Mouse (Mus musculus): ENCODE measurements around the gene Pianp.

Pianp gene

DNA sequence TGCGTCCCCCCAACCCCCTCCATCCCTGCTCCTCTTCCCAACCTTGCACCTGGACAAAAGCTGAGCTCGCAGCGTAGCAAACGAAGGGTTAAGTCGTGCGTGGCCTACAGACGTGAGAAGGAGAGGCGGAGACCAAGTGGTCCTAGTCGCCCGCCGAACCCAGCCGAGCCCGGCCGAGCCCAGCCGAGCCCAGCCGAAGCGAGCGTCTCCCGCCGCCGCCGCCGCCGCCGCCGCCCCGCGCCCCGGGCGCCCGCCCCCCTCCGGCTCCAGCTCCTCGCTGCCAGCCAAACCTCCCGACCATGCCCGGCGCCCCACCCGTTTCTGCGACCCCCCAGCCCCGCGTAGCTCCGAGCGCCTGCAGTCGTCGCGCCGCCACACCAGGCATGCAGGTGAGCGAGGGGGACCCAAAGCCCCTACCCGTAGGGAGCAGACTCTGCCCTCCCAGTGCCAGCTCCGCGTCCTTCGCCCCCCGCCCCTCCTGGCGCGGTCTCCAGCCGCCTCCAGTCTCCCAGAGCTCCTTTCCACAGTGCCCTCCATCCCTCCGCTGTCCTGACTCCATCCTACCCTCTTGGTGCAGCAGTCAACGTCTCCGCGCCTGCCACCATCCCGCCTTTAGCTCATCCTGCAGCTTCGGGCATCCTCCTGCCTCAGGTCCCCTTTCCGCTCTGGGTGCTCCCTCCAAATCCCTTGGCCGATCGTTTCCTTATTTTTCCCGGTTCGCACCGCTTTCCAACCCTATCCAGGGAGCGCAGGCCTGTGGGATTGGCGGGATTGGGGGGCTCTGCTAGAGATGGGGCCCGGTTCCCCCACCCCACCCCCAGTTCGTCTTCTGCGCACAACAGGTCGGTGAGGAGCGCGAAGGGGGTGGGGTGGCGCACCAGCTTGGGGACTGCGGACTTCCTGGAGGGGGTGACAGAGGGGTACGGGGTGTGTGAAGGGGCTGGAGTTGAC is at the start of gene Pianp:
Gene Pianp, plus strand, starts transcription at position 144 of the 951 bp plus-strand sequence.
- peak; percentile 52 for DNase-seq (ENCODE audit: low spot score)

- DNase-seq (ENCODE audit: low spot score): no peak
Observed at GRCm38 (mm10) chr6:124953991-124954715, 42.3 kb upstream of the Pianp start.

DNA sequence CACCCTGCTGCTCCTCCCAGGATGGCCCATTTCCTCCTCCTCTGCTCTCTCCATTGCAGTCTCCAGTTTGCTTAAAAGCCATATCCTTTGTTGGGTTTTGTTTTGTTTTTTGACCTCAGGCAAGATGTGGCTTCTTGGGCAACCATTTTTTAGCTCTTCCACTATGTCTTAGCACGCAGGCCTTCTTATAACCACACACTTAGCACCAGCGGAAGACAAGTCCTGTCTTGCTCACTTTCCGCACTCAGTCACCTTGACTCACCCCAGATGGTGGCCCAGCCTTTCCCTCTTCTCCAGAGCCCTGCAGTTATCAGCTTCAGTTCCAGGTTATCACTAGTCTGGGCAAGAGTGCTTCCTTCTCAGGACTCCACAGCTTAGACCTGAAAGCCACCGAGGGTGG is 41.3 kb upstream of the Pianp start:
- no peak for DNase-seq (ENCODE audit: low spot score)

- DNase-seq (ENCODE audit: low spot score): no peak
Observed at GRCm38 (mm10) chr6:124958127-124958526, 38.4 kb upstream of the Pianp start.

GRCm38 (mm10) chr6:124959960-124960359 is 36.5 kb upstream of the Pianp start:
- DNase-seq (ENCODE audit: low spot score): no peak

DNA sequence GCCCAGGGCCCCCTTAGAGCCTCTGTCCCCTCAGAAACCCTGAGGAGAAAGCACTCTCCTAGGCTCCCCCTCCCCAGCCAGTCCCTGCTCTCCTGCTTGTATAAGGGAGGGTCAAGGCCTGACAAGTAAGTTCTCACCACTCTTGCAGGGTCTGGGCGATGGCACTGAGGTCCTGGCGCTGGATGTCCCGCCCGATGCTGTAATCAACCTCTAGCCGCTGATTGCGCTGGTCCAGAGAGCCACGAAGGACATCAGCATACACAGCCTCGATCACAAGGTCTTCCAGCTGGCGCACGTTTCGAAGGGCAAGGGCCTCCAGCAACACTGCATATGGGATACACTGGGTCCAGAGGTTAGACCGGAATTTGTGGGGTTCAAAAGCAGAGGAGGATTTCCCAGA is 35.5 kb upstream of the Pianp start:
- no peak for DNase-seq (ENCODE audit: low spot score)

GRCm38 (mm10) chr6:124964638-124965037 is 31.9 kb upstream of the Pianp start:
- no peak for DNase-seq (ENCODE audit: low spot score)

DNA sequence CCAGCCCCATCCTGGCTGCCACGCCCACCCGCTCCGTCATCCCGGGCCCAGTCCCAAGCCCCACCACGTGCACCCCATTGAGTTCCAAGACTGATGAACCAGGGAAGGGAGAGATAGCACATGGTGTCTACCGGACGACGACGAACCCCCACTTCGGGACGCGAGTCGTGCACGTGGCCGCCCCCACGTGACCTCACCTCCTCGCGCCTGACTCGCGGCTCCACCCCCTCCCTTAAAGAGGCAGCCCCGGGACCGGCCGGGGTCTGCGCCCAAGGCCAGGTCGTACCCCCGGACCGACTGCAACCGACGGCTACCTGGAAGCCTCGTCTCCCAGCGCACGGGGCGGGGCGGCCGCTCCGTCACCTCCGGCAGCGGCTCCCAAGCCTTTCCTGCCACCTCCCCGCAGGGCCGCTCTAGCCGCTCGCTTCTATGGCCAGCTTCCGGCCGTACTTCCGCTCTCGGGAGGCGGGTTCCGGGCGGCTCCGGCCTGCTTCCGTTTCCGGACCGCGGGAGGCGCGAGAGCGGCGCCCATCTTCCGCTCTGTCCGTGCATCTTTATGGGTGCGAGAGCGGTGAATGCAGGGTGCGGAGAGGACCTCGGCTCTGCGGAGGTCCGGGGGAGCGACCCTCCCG is 31.3 kb upstream of the Pianp start, which contains the start of gene Cops7a:
Gene Cops7a, minus strand, starts transcription at position 451 of the 632 bp plus-strand sequence.
- peak; percentile 94 for DNase-seq (ENCODE audit: low spot score)

- no peak for DNase-seq (ENCODE audit: low spot score)
Observed at GRCm38 (mm10) chr6:124965747-124966146, 30.7 kb upstream of the Pianp start.

DNA sequence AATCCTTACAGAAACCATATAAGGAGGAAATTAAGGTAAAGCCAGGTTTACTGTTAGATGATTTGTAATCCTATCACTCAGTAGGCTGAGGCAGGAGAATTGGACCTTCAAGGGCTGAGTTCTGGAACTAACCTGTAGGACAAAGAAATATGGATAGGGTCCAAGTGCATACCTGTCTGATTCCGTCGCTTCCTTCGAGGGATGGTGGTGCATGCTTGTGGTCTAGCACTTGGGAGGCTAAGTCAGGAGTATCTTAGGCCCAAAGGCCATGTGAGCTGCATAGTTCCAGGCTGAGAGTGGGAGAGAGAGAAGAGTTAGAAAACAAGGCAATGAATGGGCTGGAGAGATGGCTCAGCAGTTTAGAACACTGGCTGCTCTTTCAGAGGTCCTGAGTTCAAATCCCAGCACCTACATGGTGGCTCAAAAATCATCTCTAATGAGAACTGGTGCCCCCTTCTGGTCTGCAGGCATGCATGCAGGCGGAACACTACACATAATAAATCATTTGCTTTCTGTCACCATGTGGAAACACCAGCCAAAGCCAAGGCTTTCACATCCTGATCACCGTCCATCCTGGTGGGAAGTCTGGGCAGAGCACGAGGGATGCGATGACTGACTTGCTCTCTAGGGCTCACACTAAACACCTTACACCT is 29.9 kb upstream of the Pianp start:
- DNase-seq (ENCODE audit: low spot score): no peak

DNA sequence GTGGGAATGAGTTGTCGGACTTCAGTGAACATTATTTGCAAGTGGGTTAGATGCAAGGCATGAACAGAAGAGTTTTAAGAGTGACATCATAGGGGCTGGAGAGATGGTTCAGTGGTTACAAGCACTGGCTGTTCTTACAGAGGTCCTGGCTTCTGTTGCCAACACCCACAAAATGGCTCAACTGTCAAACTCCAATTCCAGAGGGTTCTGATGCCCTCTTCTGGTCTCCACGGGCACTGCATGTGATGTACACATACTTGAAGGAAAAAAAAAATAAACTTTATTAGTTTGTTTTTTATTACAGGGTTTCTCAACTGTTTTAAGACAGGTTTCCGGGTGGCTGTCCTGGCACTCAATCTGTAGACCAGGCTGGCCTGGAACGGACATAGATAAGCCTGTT is 28.7 kb upstream of the Pianp start:
- no peak for DNase-seq (ENCODE audit: low spot score)

GRCm38 (mm10) chr6:124992241-124992640 is 4.3 kb upstream of the Pianp start:
- no peak for DNase-seq (ENCODE audit: low spot score)

GRCm38 (mm10) chr6:124993365-124993764 is 3.1 kb upstream of the Pianp start:
- DNase-seq (ENCODE audit: low spot score): no peak

DNA sequence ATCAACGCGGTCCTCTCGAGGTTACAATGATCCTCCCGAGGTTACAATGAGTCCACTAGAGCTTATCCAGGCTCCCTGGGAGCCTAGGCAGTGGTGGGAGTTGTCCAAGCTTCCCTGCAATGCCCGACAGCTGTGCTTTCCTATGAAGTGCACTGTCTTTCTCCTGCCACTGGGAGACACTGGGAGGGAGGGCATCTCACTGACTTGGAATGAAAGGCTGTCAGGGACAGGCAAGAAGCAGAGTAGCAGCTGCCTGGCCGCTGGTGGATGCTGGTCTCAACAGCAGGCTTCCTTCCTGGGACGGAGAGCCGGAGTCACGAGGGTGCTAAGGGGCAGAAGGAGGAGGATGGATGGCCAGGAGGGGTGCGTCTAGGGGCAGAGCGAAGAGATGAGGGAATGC is 2.6 kb upstream of the Pianp start:
- DNase-seq (ENCODE audit: low spot score): no peak

DNA sequence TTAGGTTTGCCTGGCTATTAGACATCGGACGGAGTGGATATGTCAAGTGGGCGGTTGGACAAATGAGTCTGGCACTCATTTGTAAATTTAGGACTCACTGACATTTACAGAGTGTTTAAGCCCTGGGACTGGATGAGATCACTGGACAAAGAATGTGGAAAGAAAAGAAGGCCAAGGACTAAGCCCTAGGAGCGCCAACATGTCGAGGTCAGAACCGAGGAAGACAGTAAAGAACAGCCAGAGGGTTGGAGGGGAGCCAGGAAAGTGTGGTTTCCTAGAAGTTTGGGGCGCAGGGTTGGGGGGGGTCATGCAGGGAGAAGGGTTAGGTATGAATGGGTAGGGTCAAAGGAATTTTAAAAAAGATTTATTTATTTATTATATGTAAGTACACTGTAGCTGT is 1.2 kb upstream of the Pianp start:
- no peak for DNase-seq (ENCODE audit: low spot score)

DNA sequence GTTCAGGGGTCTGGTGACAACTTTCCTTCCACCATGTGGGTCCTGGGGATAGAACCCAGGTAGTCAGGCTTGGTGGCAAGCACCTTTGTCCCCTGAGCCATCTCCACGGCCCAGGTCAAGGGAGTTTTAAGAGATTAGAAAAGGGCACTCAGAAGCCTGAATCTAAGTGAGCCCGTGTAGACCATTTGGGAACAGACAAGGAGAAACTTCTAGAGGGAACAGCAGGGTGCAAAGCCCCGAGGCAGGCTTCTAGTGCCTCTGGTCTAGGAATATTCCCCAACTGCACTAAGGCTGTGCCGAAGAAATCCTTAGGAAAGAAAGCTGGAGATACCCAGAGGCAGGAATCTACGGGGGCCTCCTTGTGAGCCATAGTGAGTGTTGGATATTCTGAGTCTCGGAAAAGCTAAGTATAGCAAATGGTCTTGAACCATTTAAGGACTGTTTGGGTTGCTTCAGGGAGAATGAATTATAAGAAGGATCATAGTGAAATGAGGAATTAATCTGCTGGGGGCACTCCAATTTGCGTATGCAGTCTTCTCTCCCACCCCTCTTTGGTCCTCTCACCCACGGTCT is 577 bp upstream of the Pianp start:
- DNase-seq (ENCODE audit: low spot score): no peak

- no peak for DNase-seq (ENCODE audit: low spot score)
Observed at GRCm38 (mm10) chr6:124998066-124998465, 1.6 kb downstream of the Pianp start.

GRCm38 (mm10) chr6:124999091-124999490 is 2.6 kb downstream of the Pianp start:
- DNase-seq (ENCODE audit: low spot score): no peak

DNA sequence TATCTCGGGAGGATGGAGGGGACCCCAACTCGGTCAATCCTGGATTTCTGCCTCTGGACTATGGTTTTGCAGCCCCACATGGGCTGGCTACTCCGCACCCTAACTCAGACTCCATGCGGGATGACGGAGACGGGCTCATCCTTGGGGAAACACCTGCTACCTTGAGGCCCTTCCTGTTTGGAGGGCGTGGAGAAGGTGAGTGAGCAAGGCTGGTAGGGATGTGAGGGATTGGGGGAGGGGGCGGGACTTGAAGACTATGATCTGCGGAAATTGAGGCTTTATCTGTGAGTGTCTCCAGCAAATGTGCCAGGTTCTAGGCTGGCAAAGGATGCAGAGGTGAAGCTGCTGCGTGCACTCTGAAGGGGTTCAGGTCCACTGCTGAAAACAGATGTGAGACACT is 3.1 kb downstream of the Pianp start:
- DNase-seq (ENCODE audit: low spot score): no peak

DNA sequence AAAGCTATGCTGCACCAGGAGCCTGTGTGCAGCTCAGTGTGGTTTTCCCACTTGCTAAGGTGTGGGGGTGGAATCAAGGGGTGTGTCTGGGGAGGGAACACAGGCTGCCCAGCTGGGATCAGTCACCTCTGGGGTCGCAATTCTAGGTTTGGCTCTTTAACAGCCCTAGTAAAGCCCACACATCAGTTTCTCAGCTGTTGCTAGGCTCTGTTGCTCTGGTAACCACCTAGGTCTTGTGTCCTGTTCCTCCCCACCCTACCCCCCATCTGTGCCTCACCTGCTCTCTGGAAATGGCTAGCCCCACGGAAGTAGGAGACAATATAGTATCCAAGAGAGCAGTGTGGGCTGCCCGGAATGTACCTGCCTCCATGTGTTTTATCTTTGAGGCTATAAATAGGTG is 7.2 kb downstream of the Pianp start:
- no peak for DNase-seq (ENCODE audit: low spot score)

GRCm38 (mm10) chr6:125005086-125005485 is 8.6 kb downstream of the Pianp start:
- no peak for DNase-seq (ENCODE audit: low spot score)

GRCm38 (mm10) chr6:125008060-125008459 is 11.6 kb downstream of the Pianp start:
- no peak for DNase-seq (ENCODE audit: low spot score)
